Mouse (Mus musculus): ENCODE results near the gene Ephb4. TPM values are rescaled to one million over a fixed set of nuclear protein-coding genes. Genes with fewer than 3 reads are reported as not detected.

Gene Ephb4
- polyA plus RNA-seq, 1 experiment from 2014 or later = 27.3 TPM

- Histone ChIP-seq H3K4me2 (no peak overlapping the region), H3K4me3 (ENCODE audit: low read depth, low read length) (no peak overlapping the region), H3K4me1 (ENCODE audit: control insufficient read depth, insufficient read depth, low read length) (peaks cover 10% of the 10 kb centered on the region), H3K9ac (ENCODE audit: low read depth, low read length) (no peak overlapping the region), H3K27me3 (ENCODE audit: control insufficient read depth, insufficient read depth, low read length) (no peaks in the 10 kb centered on the region), H3K9me3 (replicated peaks; ENCODE audit: control insufficient read depth, low read length) (no peaks in the 10 kb centered on the region), H3K27ac (ENCODE audit: low read depth, low read length) (no peak overlapping the region), H3K36me3 (ENCODE audit: control insufficient read depth, insufficient read depth, low read length) (peaks cover 53% of the 10 kb centered on the region)
- 79% methylated on average over 12 of the region's 12 CpGs for WGBS (ENCODE audit: insufficient replicate concordance)
- no peak for ATAC-seq (replicated peaks; ENCODE audit: insufficient number of reproducible peaks, low FRiP score, low TSS enrichment)
Measured at GRCm38 (mm10) chr5:137373371-137373950, 23.6 kb downstream of the Ephb4 start.

DNA sequence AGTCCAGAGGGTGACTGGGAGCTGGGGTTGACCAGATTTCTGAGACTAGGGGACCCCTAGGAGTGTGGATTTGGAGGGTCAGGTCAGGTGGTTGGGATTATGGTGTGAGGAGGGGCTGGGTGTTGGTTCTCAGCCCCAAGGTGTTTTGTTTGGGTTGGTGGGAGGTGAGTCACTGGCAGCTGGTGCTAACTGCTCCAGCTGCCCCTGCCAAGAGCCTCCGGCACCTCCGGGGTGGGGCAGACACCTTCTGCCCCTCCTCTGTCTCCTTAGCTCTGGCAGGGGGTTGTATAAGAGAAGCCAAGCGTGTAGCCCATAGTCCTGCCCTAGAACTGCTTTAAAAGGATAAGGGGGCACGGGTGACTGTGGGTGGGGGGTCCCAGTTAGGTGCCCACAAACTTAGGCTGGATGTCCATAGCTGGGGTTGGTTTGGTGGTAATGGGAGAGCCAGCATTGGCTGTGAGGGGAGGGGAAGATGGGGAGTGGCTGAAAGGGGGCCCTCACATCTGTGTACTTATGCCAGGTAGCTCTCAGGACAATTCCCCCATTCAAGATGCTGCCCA, 24.7 kb downstream of the Ephb4 start:
- Histone ChIP-seq H3K4me3 (ENCODE audit: low read depth, low read length) (no peak overlapping the region), H3K27ac (ENCODE audit: low read depth, low read length) (no peak overlapping the region), H3K9me3 (replicated peaks; ENCODE audit: control insufficient read depth, low read length) (no peaks in the 10 kb centered on the region), H3K9ac (ENCODE audit: low read depth, low read length) (no peak overlapping the region), H3K36me3 (ENCODE audit: control insufficient read depth, insufficient read depth, low read length) (peaks cover 41% of the 10 kb centered on the region), H3K4me2 (no peak overlapping the region), H3K27me3 (ENCODE audit: control insufficient read depth, insufficient read depth, low read length) (no peaks in the 10 kb centered on the region), H3K4me1 (ENCODE audit: control insufficient read depth, insufficient read depth, low read length) (peaks cover 10% of the 10 kb centered on the region)
- ATAC-seq (replicated peaks; ENCODE audit: insufficient number of reproducible peaks, low FRiP score, low TSS enrichment) = no peak
- 75% methylated on average over 4 of the region's 4 CpGs for WGBS (ENCODE audit: insufficient replicate concordance)

DNA sequence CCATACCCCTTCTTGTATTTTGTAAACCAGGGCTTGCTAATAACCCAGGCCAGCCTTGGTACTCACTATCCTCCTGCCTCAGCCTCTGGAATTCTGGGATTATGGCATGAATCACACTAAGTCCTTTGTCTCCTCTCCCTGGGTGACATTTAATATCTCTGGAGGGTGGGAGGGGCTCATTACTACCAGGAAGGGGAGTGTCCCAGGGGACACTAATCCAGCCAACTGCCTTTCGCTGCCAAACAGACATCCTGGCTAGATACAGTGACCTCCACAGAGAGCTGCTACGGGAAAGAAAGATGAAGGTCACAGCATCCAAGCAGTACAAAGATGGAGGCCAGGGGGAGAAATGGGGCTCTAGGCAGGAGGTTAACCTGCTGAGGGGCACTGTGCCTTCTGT, 25.7 kb downstream of the Ephb4 start:
- H3K27me3 ChIP-seq (ENCODE audit: control insufficient read depth, insufficient read depth, low read length) = no peaks in the 10 kb centered on the region
- no peak overlapping the region for H3K4me3 ChIP-seq (ENCODE audit: low read depth, low read length)
- H3K9ac ChIP-seq (ENCODE audit: low read depth, low read length) = no peak overlapping the region
- peaks cover 31% of the 10 kb centered on the region for H3K36me3 ChIP-seq (ENCODE audit: control insufficient read depth, insufficient read depth, low read length)
- no peak overlapping the region for H3K4me2 ChIP-seq
- no peak for ATAC-seq (replicated peaks; ENCODE audit: insufficient number of reproducible peaks, low FRiP score, low TSS enrichment)
- H3K27ac ChIP-seq (ENCODE audit: low read depth, low read length) = peak overlapping the region; percentile 24; the same call in 1 of the 2 replicates
- 33% methylated on average over 2 of the region's 2 CpGs for WGBS (ENCODE audit: insufficient replicate concordance)
- peaks cover 10% of the 10 kb centered on the region for H3K4me1 ChIP-seq (ENCODE audit: control insufficient read depth, insufficient read depth, low read length)
- H3K9me3 ChIP-seq (replicated peaks; ENCODE audit: control insufficient read depth, low read length) = no peaks in the 10 kb centered on the region

DNA sequence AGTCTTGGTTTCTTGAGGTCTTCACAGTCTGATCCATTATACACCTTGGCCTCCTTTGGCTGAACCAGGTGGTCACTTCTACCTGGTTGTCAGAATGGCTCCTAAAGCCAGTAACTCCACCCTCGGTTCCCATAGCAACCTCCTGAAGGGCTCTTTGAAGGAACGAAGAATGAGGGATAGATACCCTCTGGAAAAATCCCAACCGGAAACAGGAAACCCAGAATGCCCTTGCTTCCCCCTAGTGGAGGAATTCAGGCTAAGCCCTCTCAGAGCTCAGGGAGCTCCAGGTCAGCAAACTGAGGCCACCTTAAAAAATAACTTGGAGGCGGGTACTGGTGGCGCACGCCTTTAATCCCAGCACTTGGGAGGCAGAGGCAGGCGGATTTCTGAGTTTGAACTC, 26.3 kb downstream of the Ephb4 start:
- H3K27ac ChIP-seq (ENCODE audit: low read depth, low read length) = no peak overlapping the region

GRCm38 (mm10) chr5:137376722-137377121, 26.8 kb downstream of the Ephb4 start:
- no peak overlapping the region for H3K4me3 ChIP-seq (ENCODE audit: low read depth, low read length)

More for the DNA sequence above, 26.3 kb downstream of the Ephb4 start:
- Histone ChIP-seq H3K4me2 (no peak overlapping the region), H3K4me1 (ENCODE audit: control insufficient read depth, insufficient read depth, low read length) (peaks cover 10% of the 10 kb centered on the region), H3K4me3 (ENCODE audit: low read depth, low read length) (no peak overlapping the region), H3K36me3 (ENCODE audit: control insufficient read depth, insufficient read depth, low read length) (peaks cover 27% of the 10 kb centered on the region), H3K9ac (ENCODE audit: low read depth, low read length) (no peak overlapping the region), H3K9me3 (replicated peaks; ENCODE audit: control insufficient read depth, low read length) (no peaks in the 10 kb centered on the region), H3K27me3 (ENCODE audit: control insufficient read depth, insufficient read depth, low read length) (no peaks in the 10 kb centered on the region)
- WGBS (ENCODE audit: insufficient replicate concordance) = 30% methylated on average over 7 of the region's 7 CpGs
- ATAC-seq (replicated peaks; ENCODE audit: insufficient number of reproducible peaks, low FRiP score, low TSS enrichment) = no peak

GRCm38 (mm10) chr5:137377176-137377575, 27.3 kb downstream of the Ephb4 start:
- peak overlapping the region; percentile 44 for H3K4me2 ChIP-seq
- H3K9me3 ChIP-seq (replicated peaks; ENCODE audit: control insufficient read depth, low read length) = no peaks in the 10 kb centered on the region
- H3K36me3 ChIP-seq (ENCODE audit: control insufficient read depth, insufficient read depth, low read length) = peaks cover 20% of the 10 kb centered on the region
- no peak overlapping the region for H3K9ac ChIP-seq (ENCODE audit: low read depth, low read length)
- no peak for ATAC-seq (replicated peaks; ENCODE audit: insufficient number of reproducible peaks, low FRiP score, low TSS enrichment)
- no peak overlapping the region for H3K4me3 ChIP-seq (ENCODE audit: low read depth, low read length)
- H3K27me3 ChIP-seq (ENCODE audit: control insufficient read depth, insufficient read depth, low read length) = no peaks in the 10 kb centered on the region
- WGBS (ENCODE audit: insufficient replicate concordance) = 30% methylated on average over 11 of the region's 11 CpGs
- peaks cover 10% of the 10 kb centered on the region for H3K4me1 ChIP-seq (ENCODE audit: control insufficient read depth, insufficient read depth, low read length)
- peak overlapping the region; percentile 35; the same call in 1 of the 2 replicates for H3K27ac ChIP-seq (ENCODE audit: low read depth, low read length)

More at GRCm38 (mm10) chr5:137376722-137377121, 26.8 kb downstream of the Ephb4 start:
- no peak overlapping the region for H3K27ac ChIP-seq (ENCODE audit: low read depth, low read length)
- H3K27me3 ChIP-seq (ENCODE audit: control insufficient read depth, insufficient read depth, low read length) = no peaks in the 10 kb centered on the region
- no peaks in the 10 kb centered on the region for H3K9me3 ChIP-seq (replicated peaks; ENCODE audit: control insufficient read depth, low read length)
- no peak for ATAC-seq (replicated peaks; ENCODE audit: insufficient number of reproducible peaks, low FRiP score, low TSS enrichment)
- H3K36me3 ChIP-seq (ENCODE audit: control insufficient read depth, insufficient read depth, low read length) = peaks cover 23% of the 10 kb centered on the region
- WGBS (ENCODE audit: insufficient replicate concordance) = 47% methylated on average over 9 of the region's 9 CpGs
- no peak overlapping the region for H3K4me2 ChIP-seq
- H3K9ac ChIP-seq (ENCODE audit: low read depth, low read length) = no peak overlapping the region
- H3K4me1 ChIP-seq (ENCODE audit: control insufficient read depth, insufficient read depth, low read length) = peaks cover 10% of the 10 kb centered on the region

DNA sequence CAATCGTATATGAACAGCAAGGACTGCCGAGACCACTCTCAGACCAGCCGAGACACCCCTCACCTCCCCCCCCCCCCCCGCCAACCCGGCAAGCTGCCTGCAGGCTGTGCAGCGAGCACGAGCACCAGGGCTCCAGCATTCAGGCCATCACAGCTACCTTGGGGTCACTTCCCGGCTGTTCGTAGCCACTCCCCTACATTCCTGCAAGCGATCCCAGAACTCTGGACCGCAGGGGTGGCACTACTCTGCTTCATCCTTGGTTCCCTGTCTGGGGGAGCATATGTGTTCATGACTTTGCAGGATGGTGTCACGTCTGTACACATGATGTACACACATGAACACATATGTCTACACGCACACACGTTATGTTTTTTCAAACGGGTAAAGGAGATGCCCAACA, 27.7 kb downstream of the Ephb4 start:
- no peaks in the 10 kb centered on the region for H3K27me3 ChIP-seq (ENCODE audit: control insufficient read depth, insufficient read depth, low read length)
- H3K27ac ChIP-seq (ENCODE audit: low read depth, low read length) = no peak overlapping the region
- no peaks in the 10 kb centered on the region for H3K9me3 ChIP-seq (replicated peaks; ENCODE audit: control insufficient read depth, low read length)
- peaks cover 10% of the 10 kb centered on the region for H3K4me1 ChIP-seq (ENCODE audit: control insufficient read depth, insufficient read depth, low read length)
- H3K36me3 ChIP-seq (ENCODE audit: control insufficient read depth, insufficient read depth, low read length) = peaks cover 20% of the 10 kb centered on the region; the same call in 1 of the 2 replicates
- 23% methylated on average over 11 of the region's 15 CpGs for WGBS (ENCODE audit: insufficient replicate concordance)
- H3K9ac ChIP-seq (ENCODE audit: low read depth, low read length) = no peak overlapping the region
- no peak; the same call in 1 of the 2 replicates for ATAC-seq (replicated peaks; ENCODE audit: insufficient number of reproducible peaks, low FRiP score, low TSS enrichment)
- H3K4me2 ChIP-seq = peak overlapping the region; percentile 44
- no peak overlapping the region for H3K4me3 ChIP-seq (ENCODE audit: low read depth, low read length)

- H3K4me3 ChIP-seq (ENCODE audit: low read depth, low read length) = no peak overlapping the region
- ATAC-seq (replicated peaks; ENCODE audit: insufficient number of reproducible peaks, low FRiP score, low TSS enrichment) = no peak
- 47% methylated on average over 4 of the region's 4 CpGs for WGBS (ENCODE audit: insufficient replicate concordance)
- H3K36me3 ChIP-seq (ENCODE audit: control insufficient read depth, insufficient read depth, low read length) = no peaks in the 10 kb centered on the region
- H3K4me2 ChIP-seq = no peak overlapping the region
- no peak overlapping the region for H3K27ac ChIP-seq (ENCODE audit: low read depth, low read length)
- no peaks in the 10 kb centered on the region for H3K9me3 ChIP-seq (replicated peaks; ENCODE audit: control insufficient read depth, low read length)
- no peaks in the 10 kb centered on the region for H3K27me3 ChIP-seq (ENCODE audit: control insufficient read depth, insufficient read depth, low read length)
- peaks cover 6% of the 10 kb centered on the region for H3K4me1 ChIP-seq (ENCODE audit: control insufficient read depth, insufficient read depth, low read length)
- H3K9ac ChIP-seq (ENCODE audit: low read depth, low read length) = no peak overlapping the region
Measured at GRCm38 (mm10) chr5:137381152-137381551, 31.2 kb downstream of the Ephb4 start.

- no peak for ATAC-seq (replicated peaks; ENCODE audit: insufficient number of reproducible peaks, low FRiP score, low TSS enrichment)
- Histone ChIP-seq H3K36me3 (ENCODE audit: control insufficient read depth, insufficient read depth, low read length) (no peaks in the 10 kb centered on the region), H3K9ac (ENCODE audit: low read depth, low read length) (no peak overlapping the region), H3K27ac (ENCODE audit: low read depth, low read length) (no peak overlapping the region), H3K4me2 (no peak overlapping the region), H3K4me1 (ENCODE audit: control insufficient read depth, insufficient read depth, low read length) (no peaks in the 10 kb centered on the region), H3K4me3 (ENCODE audit: low read depth, low read length) (no peak overlapping the region), H3K27me3 (ENCODE audit: control insufficient read depth, insufficient read depth, low read length) (no peaks in the 10 kb centered on the region), H3K9me3 (replicated peaks; ENCODE audit: control insufficient read depth, low read length) (no peaks in the 10 kb centered on the region)
- WGBS (ENCODE audit: insufficient replicate concordance) = 83% methylated on average over 7 of the region's 7 CpGs
Measured at GRCm38 (mm10) chr5:137383441-137383840, 33.5 kb downstream of the Ephb4 start.

All from heart, embryonic 11.5 days (tissue).